Mouse (Mus musculus) liver, embryonic 16.5 days (tissue): ENCODE data around the gene Rap1gap2. TPM values are rescaled to one million over a fixed set of nuclear protein-coding genes. Genes with fewer than 3 reads are reported as not detected.

Experiments used
- ATAC-seq: fragments of 200-750 bp; cut with Nextera tagmentation; 2 replicates; pipeline ENCODE4 v1.8.0; 2017; ENCODE audit warnings: low read depth, mild to moderate bottlenecking, moderate number of reproducible peaks, moderate library complexity
- H3K27ac ChIP-seq: fragments of 300-500 bp; sonication (generic); 2 replicates; pipeline ENCODE4 v1.5.1; 2014; ENCODE audit warnings: mild to moderate bottlenecking, low read length
- H3K27me3 ChIP-seq: fragments of 300-500 bp; sonication (generic); 2 replicates; pipeline ENCODE4 v1.6.1; 2014; ENCODE audit warnings: low read depth, low read length, mixed read lengths; ENCODE audit not compliant: control insufficient read depth, insufficient read depth
- H3K36me3 ChIP-seq: fragments of 300-500 bp; sonication (generic); 2 replicates; pipeline ENCODE4 v1.6.1; 2014; ENCODE audit warnings: mild to moderate bottlenecking; ENCODE audit not compliant: control insufficient read depth, insufficient read depth
- H3K4me1 ChIP-seq: fragments of 300-500 bp; sonication (generic); 2 replicates; pipeline ENCODE4 v1.6.1; 2014; ENCODE audit warnings: low read depth, low read length, mixed read lengths; ENCODE audit not compliant: control insufficient read depth
- H3K4me2 ChIP-seq: fragments of 300-500 bp; sonication (generic); 2 replicates; pipeline ENCODE4 v1.6.1; 2014; ENCODE audit warnings: low read depth, low read length, mixed read lengths
- H3K4me3 ChIP-seq: fragments of 300-500 bp; sonication (generic); 2 replicates; pipeline ENCODE4 v1.5.1; 2014; ENCODE audit warnings: low read depth, mild to moderate bottlenecking, low read length
- H3K9ac ChIP-seq: fragments of 300-500 bp; sonication (generic); 2 replicates; pipeline ENCODE4 v1.6.1; 2014; ENCODE audit warnings: low read depth, low read length
- H3K9me3 ChIP-seq: fragments of 300-500 bp; sonication (generic); replicated peaks from 2 replicates; pipeline ENCODE4 v1.6.1; 2016; ENCODE audit warnings: low read length; ENCODE audit not compliant: control insufficient read depth
- WGBS: fragments of 180-500 bp; shearing (Covaris S2); extraction: QIAGEN DNeasy Blood & Tissue Kit; methylation state at CpG from one replicate; pipeline ENCODE4 v1.1.7; 2014; ENCODE audit not compliant: insufficient replicate concordance; 5-methylcytosine and 5-hydroxymethylcytosine counted together
- polyA plus RNA-seq: library from polyadenylated mRNA; unstranded; fragments of >200 nt; fragmentation: Nextera tagmentation; extraction: Ambion mirVana; gene quantifications from 2 replicates; pipeline ENCODE4 v1.2.1, GENCODE M21; 2015

Rap1gap2 gene
- polyA plus RNA-seq, 1 experiment from 2014 or later = 1.2 TPM

DNA sequence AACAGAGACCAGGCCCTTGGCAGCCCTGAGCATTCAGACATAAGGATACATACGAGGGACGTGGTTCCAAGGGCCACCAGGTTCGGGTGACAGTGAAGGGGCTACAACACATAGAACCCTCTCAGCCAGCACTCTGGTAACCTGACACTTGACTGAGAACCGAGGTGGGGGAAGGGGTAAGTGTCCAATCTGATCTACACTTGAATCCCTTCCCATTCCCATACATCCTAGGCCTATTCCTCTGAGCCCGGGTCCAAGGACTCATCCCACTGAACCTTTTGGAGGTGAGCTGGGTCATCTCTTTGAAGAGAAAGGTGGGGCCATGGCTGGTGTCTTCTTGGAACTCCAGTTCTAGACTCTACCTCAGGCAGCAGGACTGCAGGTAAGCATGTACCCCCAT is 647 bp downstream of the Rap1gap2 start:
- Histone ChIP-seq H3K36me3 (no peaks in the 10 kb centered on the region), H3K4me3 (no peak overlapping the region), H3K9ac (no peak overlapping the region), H3K27ac (no peak overlapping the region), H3K4me2 (no peak overlapping the region), H3K4me1 (peaks cover 5% of the 10 kb centered on the region), H3K9me3 (no peaks in the 10 kb centered on the region), H3K27me3 (peaks cover 59% of the 10 kb centered on the region)
- 30% methylated on average over 5 of the region's 5 CpGs for WGBS
- ATAC-seq = no peak

DNA sequence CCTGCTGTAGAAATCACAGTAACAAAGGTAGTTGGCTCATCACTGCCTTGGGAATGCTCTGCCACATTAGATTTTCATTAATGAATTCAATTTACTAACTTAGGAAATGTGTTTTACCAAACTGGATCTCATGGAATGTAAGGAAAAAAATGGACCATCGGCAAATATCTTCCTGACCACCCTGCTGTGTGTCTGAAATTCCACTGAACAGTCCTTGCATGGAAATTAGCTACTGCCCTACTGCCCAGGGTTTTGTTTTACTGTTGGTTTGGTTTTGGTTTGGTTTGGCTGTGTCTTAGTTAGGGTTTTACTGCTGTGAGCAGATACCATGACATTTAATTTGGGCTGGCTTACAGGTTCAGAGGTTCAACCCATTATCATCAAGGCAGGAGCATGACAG is 8.4 kb downstream of the Rap1gap2 start:
- H3K27ac ChIP-seq = no peak overlapping the region
- no peak overlapping the region for H3K4me3 ChIP-seq
- 69% methylated on average over 1 of the region's 1 CpGs for WGBS
- ATAC-seq = no peak
- H3K9me3 ChIP-seq = peaks cover 4% of the 10 kb centered on the region; the same call in 1 of the 2 replicates
- peaks cover 2% of the 10 kb centered on the region; the same call in 1 of the 2 replicates for H3K27me3 ChIP-seq
- H3K9ac ChIP-seq = no peak overlapping the region
- no peaks in the 10 kb centered on the region for H3K4me1 ChIP-seq
- H3K36me3 ChIP-seq = no peaks in the 10 kb centered on the region
- H3K4me2 ChIP-seq = no peak overlapping the region

- no peak overlapping the region for H3K4me3 ChIP-seq
- peaks cover 6% of the 10 kb centered on the region for H3K27me3 ChIP-seq
- peaks cover 4% of the 10 kb centered on the region; the same call in 1 of the 2 replicates for H3K9me3 ChIP-seq
- no peak for ATAC-seq
- H3K4me1 ChIP-seq = no peaks in the 10 kb centered on the region
- H3K36me3 ChIP-seq = no peaks in the 10 kb centered on the region
- H3K9ac ChIP-seq = no peak overlapping the region
- no peak overlapping the region for H3K4me2 ChIP-seq
- no peak overlapping the region for H3K27ac ChIP-seq
These were observed 12.8 kb downstream of the Rap1gap2 start for GRCm38 (mm10) chr11:74597990-74598337.

- 43% methylated on average over 4 of the region's 4 CpGs for WGBS
- H3K4me3 ChIP-seq = no peak overlapping the region
- no peak overlapping the region for H3K27ac ChIP-seq
- peaks cover 4% of the 10 kb centered on the region; the same call in 1 of the 2 replicates for H3K9me3 ChIP-seq
- no peak for ATAC-seq
- peaks cover 11% of the 10 kb centered on the region for H3K27me3 ChIP-seq
- H3K36me3 ChIP-seq = no peaks in the 10 kb centered on the region
- H3K9ac ChIP-seq = no peak overlapping the region
- no peaks in the 10 kb centered on the region for H3K4me1 ChIP-seq
- H3K4me2 ChIP-seq = no peak overlapping the region
These were observed 13.3 kb downstream of the Rap1gap2 start for GRCm38 (mm10) chr11:74597283-74597989.

DNA sequence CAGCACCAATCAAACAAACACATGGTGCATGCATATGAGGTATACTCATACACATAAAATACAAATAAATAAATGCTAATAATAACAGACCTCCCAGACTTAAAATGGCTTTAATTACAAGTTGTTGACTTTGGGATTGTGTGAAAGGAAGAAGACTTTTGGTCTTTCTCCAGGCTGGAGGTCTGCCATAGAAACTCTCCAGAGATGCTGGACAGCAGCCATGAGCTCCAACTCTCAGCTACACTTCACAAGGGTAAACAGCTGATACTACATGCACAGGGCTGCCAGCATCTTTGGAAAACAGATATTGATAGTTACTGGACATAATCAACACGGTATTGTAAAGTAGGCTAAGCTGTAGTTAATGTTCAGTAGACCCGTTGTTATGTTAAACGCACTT is 18.5 kb downstream of the Rap1gap2 start:
- Histone ChIP-seq H3K9ac (no peak overlapping the region), H3K4me2 (no peak overlapping the region), H3K36me3 (no peaks in the 10 kb centered on the region), H3K27me3 (peaks cover 58% of the 10 kb centered on the region), H3K4me1 (no peaks in the 10 kb centered on the region), H3K9me3 (no peaks in the 10 kb centered on the region), H3K4me3 (no peak overlapping the region), H3K27ac (no peak overlapping the region)
- WGBS = 70% methylated on average over 3 of the region's 3 CpGs
- no peak for ATAC-seq

DNA sequence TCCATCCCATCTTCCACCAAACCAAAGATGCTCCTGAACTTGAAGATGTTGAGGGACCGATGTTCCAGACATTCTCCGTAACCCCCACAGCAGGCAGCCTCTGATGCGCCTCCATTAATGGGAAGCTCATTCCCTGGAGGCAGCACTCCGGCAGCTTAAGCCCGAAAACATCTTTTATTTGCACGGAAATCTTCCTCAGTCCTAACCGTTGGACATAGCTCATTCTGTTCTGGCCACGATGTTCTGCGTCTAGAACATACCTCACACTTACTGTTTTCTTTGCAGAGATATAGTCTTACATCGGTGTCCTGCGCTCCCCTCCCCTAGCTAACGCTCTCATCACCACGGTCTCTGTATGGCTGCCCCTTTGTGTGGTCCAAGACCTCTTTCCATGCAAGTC is 20.0 kb downstream of the Rap1gap2 start:
- ATAC-seq = no peak
- no peaks in the 10 kb centered on the region for H3K9me3 ChIP-seq
- no peak overlapping the region for H3K9ac ChIP-seq
- WGBS = 31% methylated on average over 13 of the region's 13 CpGs
- H3K4me2 ChIP-seq = no peak overlapping the region
- no peaks in the 10 kb centered on the region for H3K36me3 ChIP-seq
- H3K4me1 ChIP-seq = no peaks in the 10 kb centered on the region
- peaks cover 58% of the 10 kb centered on the region for H3K27me3 ChIP-seq
- H3K4me3 ChIP-seq = no peak overlapping the region
- no peak overlapping the region for H3K27ac ChIP-seq

DNA sequence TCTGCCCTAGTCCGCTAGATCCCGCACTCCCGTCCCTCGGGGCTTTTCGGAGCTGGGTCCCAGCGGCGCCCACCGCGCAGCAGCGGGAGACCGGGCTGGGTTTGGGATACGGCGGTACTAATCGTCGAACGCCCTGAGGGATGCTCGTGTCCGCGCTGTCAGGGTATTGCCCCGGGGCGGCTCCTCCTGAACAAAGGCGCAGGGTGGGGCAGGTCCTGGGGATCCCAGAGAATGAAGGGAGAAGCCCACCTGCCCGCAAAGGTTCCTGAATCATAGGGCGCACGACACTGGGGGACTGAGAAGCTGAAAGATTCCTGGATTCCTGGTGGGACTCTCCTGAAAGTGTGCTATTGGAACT is 20.5 kb downstream of the Rap1gap2 start:
- H3K36me3 ChIP-seq = no peaks in the 10 kb centered on the region
- no peak for ATAC-seq
- H3K4me1 ChIP-seq = no peaks in the 10 kb centered on the region
- WGBS = 3% methylated on average over 25 of the region's 25 CpGs
- H3K4me2 ChIP-seq = no peak overlapping the region
- no peak overlapping the region for H3K27ac ChIP-seq
- no peak overlapping the region for H3K9ac ChIP-seq
- H3K9me3 ChIP-seq = no peaks in the 10 kb centered on the region
- peaks cover 58% of the 10 kb centered on the region for H3K27me3 ChIP-seq
- no peak overlapping the region for H3K4me3 ChIP-seq

DNA sequence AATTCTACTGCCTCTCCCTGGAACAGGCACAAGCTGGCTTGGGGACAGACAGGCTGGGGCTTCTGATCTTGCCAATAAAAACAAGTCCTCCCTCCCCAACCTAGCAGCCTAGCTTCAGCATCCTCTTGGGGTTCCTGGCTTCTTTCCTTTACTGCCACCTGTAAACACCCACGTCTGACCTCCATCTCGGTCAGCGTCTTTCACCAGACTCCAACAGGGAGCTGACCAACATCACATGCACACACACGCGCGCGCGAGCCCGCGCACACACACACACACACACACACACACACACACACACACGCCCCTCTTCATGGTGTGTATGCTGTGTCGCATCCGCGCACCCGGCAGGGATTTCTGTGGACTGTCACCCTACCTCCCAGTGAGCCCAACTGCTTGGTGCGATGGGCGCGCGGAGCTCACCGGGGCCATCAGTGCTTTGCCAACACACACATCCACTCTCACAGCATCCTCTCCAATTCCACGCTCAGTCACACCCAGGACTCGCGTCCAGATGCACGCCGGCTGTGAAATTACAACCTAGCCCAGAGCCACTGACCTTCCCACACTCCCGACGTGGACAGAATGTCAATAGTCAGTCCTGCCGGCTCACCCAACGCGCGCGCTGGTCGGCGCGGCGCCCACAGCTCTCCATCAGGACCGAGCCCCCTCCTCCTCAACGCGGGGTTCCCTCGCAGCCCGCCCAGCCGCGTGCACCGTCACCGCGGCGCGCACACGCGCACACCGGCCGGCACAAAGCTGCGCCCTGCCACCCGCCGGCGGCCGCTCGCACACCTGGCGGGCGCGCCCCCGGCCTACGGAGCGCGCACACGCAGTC is 21.1 kb downstream of the Rap1gap2 start:
- Histone ChIP-seq H3K4me3 (no peak overlapping the region), H3K4me1 (no peaks in the 10 kb centered on the region), H3K4me2 (no peak overlapping the region), H3K27ac (no peak overlapping the region), H3K9me3 (no peaks in the 10 kb centered on the region), H3K27me3 (peaks cover 58% of the 10 kb centered on the region), H3K9ac (no peak overlapping the region), H3K36me3 (no peaks in the 10 kb centered on the region)
- WGBS = 5% methylated on average over 65 of the region's 66 CpGs
- ATAC-seq = no peak

DNA sequence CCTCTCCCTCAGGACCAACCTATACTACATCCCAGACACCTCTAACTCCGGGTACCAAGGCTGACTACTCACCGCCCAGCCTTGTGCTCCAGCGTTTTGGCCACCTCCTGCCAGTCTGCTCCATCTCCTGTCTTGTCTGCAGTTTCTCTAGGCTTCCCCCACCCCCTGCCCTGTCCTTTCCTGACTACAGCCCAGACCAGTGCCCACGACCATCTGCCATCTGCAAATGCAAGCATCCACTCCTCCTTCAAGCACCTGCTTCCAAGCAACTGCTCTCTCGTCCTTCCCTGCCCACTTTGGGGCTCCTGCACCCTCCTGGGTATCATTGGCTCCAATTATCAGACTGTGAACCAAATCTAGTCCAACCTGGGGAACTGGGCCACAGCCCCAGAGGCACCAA is 24.3 kb downstream of the Rap1gap2 start:
- H3K27me3 ChIP-seq = peaks cover 38% of the 10 kb centered on the region
- H3K4me1 ChIP-seq = peaks cover 7% of the 10 kb centered on the region
- H3K4me2 ChIP-seq = no peak overlapping the region
- no peaks in the 10 kb centered on the region for H3K9me3 ChIP-seq
- H3K27ac ChIP-seq = no peak overlapping the region
- WGBS = 52% methylated on average over 5 of the region's 5 CpGs
- no peak for ATAC-seq
- no peaks in the 10 kb centered on the region for H3K36me3 ChIP-seq
- H3K4me3 ChIP-seq = no peak overlapping the region
- H3K9ac ChIP-seq = no peak overlapping the region
